Mouse (Mus musculus): Measurements from ENCODE around the gene Glmn.

GRCm38 (mm10) chr5:107507321-107507720, 90.4 kb downstream of the Glmn start, which contains the start of gene Gm42669:
- TF ChIP-seq CHD2 (IDR thresholded peaks at IDR 0.05; ENCODE audit: low read depth, low read length) (no peak), MAFK (IDR thresholded peaks at IDR 0.05; ENCODE audit: insufficient read depth, low read depth, low read length) (no peak), ZNF384 (IDR thresholded peaks at IDR 0.05; ENCODE audit: low read depth, low read length) (no peak), ZC3H11A (IDR thresholded peaks at IDR 0.05; ENCODE audit: borderline replicate concordance, low read depth, low read length) (no peak)

All from ES-E14 (cell line).